Mouse (Mus musculus) frontal cortex, postnatal 10 days (tissue): ENCODE measurements around the gene Tfec.

ENCODE experiments used
- DNase-seq, 2 experiments: peaks; one replicate each; pipeline ENCODE4 v3.0.0; 2022; ENCODE audit warnings: low spot score in 2 of 2, mixed read lengths in 1 of 2

Gene Tfec

DNA sequence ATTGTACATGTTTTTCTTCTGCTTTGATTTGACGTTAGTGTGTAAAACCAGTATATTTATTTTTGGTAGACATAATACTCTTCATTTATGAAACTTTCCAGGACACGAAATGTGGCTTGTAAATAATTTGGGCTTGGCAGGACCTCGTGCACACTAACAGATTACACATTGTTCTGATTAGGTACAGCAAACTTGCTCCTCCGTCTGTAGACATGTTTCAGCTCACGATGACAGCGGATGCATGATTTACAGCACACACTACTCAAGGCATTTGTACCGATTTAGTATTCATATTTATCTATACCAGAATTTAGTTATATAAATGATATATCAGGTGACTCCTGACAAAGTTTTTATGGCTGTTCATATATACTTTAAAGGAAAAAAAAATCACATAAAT lies 104.2 kb downstream of the Tfec start:
- no peak for DNase-seq

DNA sequence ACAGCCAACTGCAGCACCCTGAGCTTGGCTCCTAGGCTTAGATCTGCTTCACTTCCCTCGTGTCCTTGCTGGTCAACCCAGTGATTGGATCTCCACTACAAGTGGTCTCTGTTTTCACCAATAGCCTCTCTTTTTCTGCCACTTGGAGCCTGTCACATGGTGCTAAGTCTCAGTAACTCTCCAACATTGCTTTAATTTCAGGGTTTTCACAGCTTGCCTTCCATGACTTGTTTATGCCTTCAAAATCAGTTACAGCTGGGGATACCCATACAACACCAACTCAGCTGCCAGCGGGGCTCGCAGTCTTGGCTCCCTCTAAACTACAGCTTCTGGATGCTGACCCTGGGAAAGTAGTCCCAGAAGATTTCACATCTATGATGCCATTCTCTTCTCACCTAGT lies 113.1 kb downstream of the Tfec start:
- no peak for DNase-seq
